ENCODE assay signal across 30 mouse cellular contexts in genomic region chr7:140919911-140920310, GRCm38 (mm10). TPM values are rescaled to one million over a fixed set of nuclear protein-coding genes. Genes with fewer than 3 reads are reported as not detected.
"Had no signal": no experiment of that assay in that cellular context is flagged by ENCODE, and none has a peak within 500 bp of the region (broad histone marks: within the 10 kb centered on the region; RNA-seq: fewer than 3 reads in every experiment).

No protein-coding gene starts in this region.

- H3K9me3 ChIP-seq: limb, embryonic 10.5 days; limb, embryonic 13.5 days; liver, embryonic 12.5 days; liver, embryonic 15.5 days; midbrain, embryonic 12.5 days; midbrain, embryonic 15.5 days; neural tube, embryonic 13.5 days had no signal

- H3K27ac ChIP-seq: kidney, postnatal 0 days; limb, embryonic 10.5 days; limb, embryonic 13.5 days; liver, embryonic 12.5 days; liver, embryonic 15.5 days; macrophage; midbrain, embryonic 12.5 days; midbrain, embryonic 15.5 days; neural tube, embryonic 13.5 days had no signal

- H3K4me3 ChIP-seq: limb, embryonic 10.5 days; limb, embryonic 13.5 days; liver, embryonic 12.5 days; liver, embryonic 15.5 days; midbrain, embryonic 12.5 days; midbrain, embryonic 15.5 days; myocyte; neural tube, embryonic 13.5 days had no signal

- ATAC-seq: liver, embryonic 12.5 days; midbrain, embryonic 15.5 days had no signal

- H3K36me3 ChIP-seq: limb, embryonic 10.5 days; limb, embryonic 13.5 days; liver, embryonic 12.5 days; liver, embryonic 15.5 days; midbrain, embryonic 12.5 days; midbrain, embryonic 15.5 days; neural tube, embryonic 13.5 days had no signal

- DNase-seq: kidney, adult 2 months; liver; lung, adult 18-20 months; lung, postnatal 14 days; retina, postnatal 1 day; thymus, adult 18-20 months; thymus, postnatal 36 days had no signal

- H3K4me2 ChIP-seq: limb, embryonic 13.5 days; liver, embryonic 12.5 days; liver, embryonic 15.5 days; midbrain, embryonic 12.5 days; midbrain, embryonic 15.5 days; neural tube, embryonic 13.5 days had no signal

- H3K9ac ChIP-seq: limb, embryonic 13.5 days; liver, embryonic 12.5 days; liver, embryonic 15.5 days; midbrain, embryonic 12.5 days; midbrain, embryonic 15.5 days; neural tube, embryonic 13.5 days had no signal

RNA-seq across cellular contexts. Expression of gene Nlrp6, which starts 0.8 kb away (rescaled TPM):
- total RNA-seq: monocyte, adult 5-6 weeks had no signal
- polyA plus RNA-seq: macrophage; urinary bladder, adult 2 months had no signal

RNA-seq across cellular contexts. Expression of gene Cox8b, which starts 19.7 kb away (rescaled TPM):
- total RNA-seq: megakaryocyte-erythroid progenitor cell, adult 5-6 weeks; monocyte, adult 5-6 weeks; neutrophil, adult 5-6 weeks had no signal
- polyA plus RNA-seq: kidney, embryonic 14.5 days; liver, embryonic 12.5 days; macrophage; midbrain, embryonic 12.5 days; midbrain, embryonic 15.5 days; testis, adult 2 months had no signal

RNA-seq across cellular contexts. Expression of gene Ifitm5, which starts 30.2 kb away (rescaled TPM):
- total RNA-seq: layer of hippocampus, adult 8-10 months; layer of hippocampus, postnatal 14 days; left cerebral cortex, adult 18-20 months; left cerebral cortex, postnatal 25 days; monocyte, adult 5-6 weeks had no signal

RNA-seq across cellular contexts. Expression of gene Gm45717, which starts 35.8 kb away (rescaled TPM):
- total RNA-seq: layer of hippocampus, adult 8-10 months; layer of hippocampus, postnatal 14 days; left cerebral cortex, adult 18-20 months; left cerebral cortex, postnatal 25 days; megakaryocyte-erythroid progenitor cell, adult 5-6 weeks; monocyte, adult 5-6 weeks; neutrophil, adult 5-6 weeks had no signal
- polyA plus RNA-seq: kidney, adult 2 months; kidney, embryonic 14.5 days; large intestine, adult 2 months; limb, embryonic 10.5 days; limb, embryonic 13.5 days; liver, embryonic 12.5 days; liver, embryonic 15.5 days; lung, embryonic 16.5 days; macrophage; midbrain, embryonic 12.5 days; midbrain, embryonic 15.5 days; neural tube, embryonic 13.5 days; stomach, embryonic 14.5 days; testis, adult 2 months; urinary bladder, adult 2 months had no signal
